Mouse (Mus musculus) embryonic fibroblast, embryonic 13.5 days (primary cell): ENCODE results near the gene Hs2st1.

Experiments
- CTCF ChIP-seq: IDR thresholded peaks from 2 replicates; pipeline ENCODE4 v1.5.1; 2011; ENCODE audit warnings: mild to moderate bottlenecking, control low read depth, low read length, moderate library complexity, borderline replicate concordance; ENCODE audit not compliant: insufficient read depth
- POLR2A ChIP-seq: IDR thresholded peaks from 2 replicates; pipeline ENCODE4 v1.6.1; 2011; ENCODE audit warnings: low read depth, mild to moderate bottlenecking, control low read depth, low read length, moderate library complexity

DNA sequence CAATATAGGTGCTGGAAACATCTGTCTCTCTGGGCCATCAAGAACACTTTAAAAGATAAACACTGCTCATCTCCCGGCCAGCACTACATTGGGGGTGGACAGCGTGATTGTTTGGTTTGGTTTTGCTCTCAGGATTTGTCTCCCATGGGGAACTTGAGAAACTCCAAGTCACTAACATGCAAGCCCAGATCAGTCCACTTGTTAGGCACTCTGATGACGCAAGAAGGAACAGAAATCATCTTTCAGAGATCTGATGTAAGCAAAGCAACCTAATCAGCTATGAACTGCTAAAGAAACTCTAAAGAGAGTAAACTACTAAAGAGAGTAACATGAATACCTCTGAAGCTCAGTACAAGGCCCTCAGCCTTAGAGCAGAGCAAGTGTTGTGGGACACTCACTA lies 33.6 kb upstream of the Hs2st1 start:
- no peak for TF ChIP-seq CTCF
- no peak for TF ChIP-seq POLR2A
